Mouse (Mus musculus) ES-E14 (cell line): Measurements from ENCODE around the gene Rpl26.

Experiments used
- CHD2 ChIP-seq: IDR thresholded peaks from 2 replicates; pipeline ENCODE4 v1.6.1; 2014; ENCODE audit warnings: mild to moderate bottlenecking, low read depth, low read length, inconsistent platforms
- ZC3H11A ChIP-seq: IDR thresholded peaks from 2 replicates; pipeline ENCODE4 v1.6.1; 2012; ENCODE audit warnings: low read depth, mild to moderate bottlenecking, inconsistent platforms, low read length, borderline replicate concordance
- ZNF384 ChIP-seq: IDR thresholded peaks from 2 replicates; pipeline ENCODE4 v1.6.1; 2012; ENCODE audit warnings: low read depth, low read length, inconsistent platforms

- no peak for TF ChIP-seq ZC3H11A
- no peak for TF ChIP-seq CHD2
- no peak for TF ChIP-seq ZNF384
Measured at GRCm38 (mm10) chr11:68902823-68903222, 1.4 kb downstream of the Rpl26 start.
